13 mouse cellular contexts compared by ENCODE assay signal in genomic region chr19:44825216-44825768, GRCm38 (mm10).
DNase-seq lines count a peak whose midpoint lies in the region; ATAC-seq lines count a peak whose summit lies in the region.
"Had no signal": no experiment of that assay in that cellular context is flagged by ENCODE, and none has a peak within 500 bp of the region (broad histone marks: within the 10 kb centered on the region; RNA-seq: fewer than 3 reads in every experiment).

No protein-coding gene starts in this region.

- H3K4me3 ChIP-seq in heart, embryonic 14.5 days (ENCODE audit: control insufficient read depth in 1 of 2, insufficient read depth in 1 of 2, low read depth in 1 of 2, low read length in 2 of 2), result 0 out of 4 replicates have a peak overlapping the region, but pooled peaks of 1 of the 2 experiments have one; percentile 6
- no peak overlapping the region for H3K4me3 ChIP-seq in embryonic facial prominence, embryonic 11.5 days (ENCODE audit: low read depth, low read length)
- no peak overlapping the region for H3K4me3 ChIP-seq in forebrain, embryonic 16.5 days (replicated peaks; ENCODE audit: low read length)
- no peak overlapping the region for H3K4me3 ChIP-seq in midbrain, embryonic 16.5 days (ENCODE audit: low read depth, low read length)
- no peak overlapping the region for H3K4me3 ChIP-seq in intestine, embryonic 16.5 days (ENCODE audit: low read length)
- H3K4me3 ChIP-seq: myocyte had no signal

- DNase-seq in heart, adult 8-10 months (ENCODE audit: low spot score), result no peak
- peak; percentile 63 for DNase-seq in embryonic facial prominence, embryonic 11.5 days (ENCODE audit: low spot score)
- no peak for DNase-seq in urinary bladder, adult 2 months (ENCODE audit: low spot score)
- DNase-seq: adrenal gland, postnatal 14 days; cerebellum, adult 11 months; left cerebral cortex, postnatal 4 days; right cerebral cortex, adult 18-20 months; thymus, postnatal 14 days had no signal

- ATAC-seq in heart, embryonic 14.5 days (ENCODE audit: insufficient number of reproducible peaks, insufficient read depth, low FRiP score, low read depth), result no peak
- ATAC-seq in embryonic facial prominence, embryonic 11.5 days (replicated peaks; ENCODE audit: insufficient number of reproducible peaks, low FRiP score, low TSS enrichment, low read depth), result no peak
- no peak for ATAC-seq in forebrain, embryonic 16.5 days
- ATAC-seq in midbrain, embryonic 16.5 days, result peak; percentile 84
- ATAC-seq in intestine, embryonic 16.5 days, result no peak

- H3K27ac ChIP-seq in heart, embryonic 14.5 days (replicated peaks in 1 of 2; ENCODE audit: control insufficient read depth in 1 of 2, insufficient read depth in 1 of 2, low read depth in 2 of 2, low read length in 2 of 2), result no peak overlapping the region
- H3K27ac ChIP-seq in embryonic facial prominence, embryonic 11.5 days (replicated peaks; ENCODE audit: low read depth, low read length), result no peak overlapping the region
- no peak overlapping the region for H3K27ac ChIP-seq in forebrain, embryonic 16.5 days (ENCODE audit: low read length)
- H3K27ac ChIP-seq in midbrain, embryonic 16.5 days (ENCODE audit: low read length), result no peak overlapping the region; the same call in 1 of the 2 replicates
- no peak overlapping the region for H3K27ac ChIP-seq in intestine, embryonic 16.5 days (ENCODE audit: low read length)

- H3K9me3 ChIP-seq in heart, embryonic 14.5 days (ENCODE audit: control insufficient read depth, low read length), result no peaks in the 10 kb centered on the region
- H3K9me3 ChIP-seq in embryonic facial prominence, embryonic 11.5 days (replicated peaks; ENCODE audit: control insufficient read depth, low read length), result no peaks in the 10 kb centered on the region
- H3K9me3 ChIP-seq in forebrain, embryonic 16.5 days (ENCODE audit: control insufficient read depth, low read length), result no peaks in the 10 kb centered on the region
- no peaks in the 10 kb centered on the region for H3K9me3 ChIP-seq in midbrain, embryonic 16.5 days (replicated peaks; ENCODE audit: control insufficient read depth, low read length, poor library complexity, severe bottlenecking)
- no peaks in the 10 kb centered on the region for H3K9me3 ChIP-seq in intestine, embryonic 16.5 days (ENCODE audit: control insufficient read depth, low read length)

- no peak overlapping the region for H3K9ac ChIP-seq in heart, embryonic 14.5 days (ENCODE audit: low read length)
- H3K9ac ChIP-seq in embryonic facial prominence, embryonic 11.5 days (replicated peaks; ENCODE audit: low read length), result no peak overlapping the region; the same call in 1 of the 2 replicates
- H3K9ac ChIP-seq in forebrain, embryonic 16.5 days (replicated peaks; ENCODE audit: low read depth, low read length), result no peak overlapping the region
- no peak overlapping the region for H3K9ac ChIP-seq in midbrain, embryonic 16.5 days (ENCODE audit: low read depth, low read length)
- no peak overlapping the region for H3K9ac ChIP-seq in intestine, embryonic 16.5 days (ENCODE audit: low read depth, low read length)

- H3K4me1 ChIP-seq in heart, embryonic 14.5 days (ENCODE audit: control insufficient read depth in 2 of 2, insufficient read depth in 2 of 2, low read length in 2 of 2), result no peaks in the 10 kb centered on the region
- H3K4me1 ChIP-seq in embryonic facial prominence, embryonic 11.5 days (ENCODE audit: control insufficient read depth, insufficient read depth, low read length), result 0 out of 2 replicates have a peak, but pooled peaks cover 3% of the 10 kb centered on the region
- peaks cover 8% of the 10 kb centered on the region for H3K4me1 ChIP-seq in forebrain, embryonic 16.5 days (replicated peaks; ENCODE audit: control insufficient read depth, insufficient read depth, low read length)
- peaks cover 5% of the 10 kb centered on the region; the same call in 1 of the 2 replicates for H3K4me1 ChIP-seq in midbrain, embryonic 16.5 days (ENCODE audit: control insufficient read depth, insufficient read depth, low read length)
- no peaks in the 10 kb centered on the region for H3K4me1 ChIP-seq in intestine, embryonic 16.5 days (ENCODE audit: control insufficient read depth, insufficient read depth, low read length)

- peaks cover 54% of the 10 kb centered on the region for H3K27me3 ChIP-seq in heart, embryonic 14.5 days (ENCODE audit: control insufficient read depth, insufficient read depth, low read length)
- H3K27me3 ChIP-seq in embryonic facial prominence, embryonic 11.5 days (ENCODE audit: control insufficient read depth, insufficient read depth, low read length), result no peaks in the 10 kb centered on the region
- H3K27me3 ChIP-seq in forebrain, embryonic 16.5 days (replicated peaks; ENCODE audit: control insufficient read depth, insufficient read depth, low read length), result 0 out of 2 replicates have a peak, but pooled peaks cover 4% of the 10 kb centered on the region
- peaks cover 4% of the 10 kb centered on the region; the same call in 1 of the 2 replicates for H3K27me3 ChIP-seq in midbrain, embryonic 16.5 days (ENCODE audit: control insufficient read depth, insufficient read depth, low read depth, low read length)
- H3K27me3 ChIP-seq in intestine, embryonic 16.5 days (replicated peaks; ENCODE audit: control insufficient read depth, insufficient read depth, low read length), result peaks cover 3% of the 10 kb centered on the region; the same call in 1 of the 2 replicates

- WGBS in heart, embryonic 14.5 days, result 12% methylated on average over 11 of the region's 11 CpGs
- WGBS in embryonic facial prominence, embryonic 11.5 days, result 9% methylated on average over 11 of the region's 11 CpGs
- 9% methylated on average over 11 of the region's 11 CpGs for WGBS in forebrain, embryonic 16.5 days
- WGBS in midbrain, embryonic 16.5 days, result 5% methylated on average over 11 of the region's 11 CpGs
- 23% methylated on average over 11 of the region's 11 CpGs for WGBS in intestine, embryonic 16.5 days

- H3K36me3 ChIP-seq in heart, embryonic 14.5 days (ENCODE audit: control insufficient read depth, insufficient read depth, low read length), result no peaks in the 10 kb centered on the region
- no peaks in the 10 kb centered on the region for H3K36me3 ChIP-seq in embryonic facial prominence, embryonic 11.5 days (replicated peaks; ENCODE audit: control insufficient read depth, insufficient read depth, low read depth, low read length)
- no peaks in the 10 kb centered on the region for H3K36me3 ChIP-seq in forebrain, embryonic 16.5 days (ENCODE audit: control insufficient read depth, insufficient read depth)
- no peaks in the 10 kb centered on the region for H3K36me3 ChIP-seq in midbrain, embryonic 16.5 days (ENCODE audit: control insufficient read depth, insufficient read depth, low read length)
- H3K36me3 ChIP-seq in intestine, embryonic 16.5 days (ENCODE audit: control insufficient read depth, insufficient read depth, low read length), result no peaks in the 10 kb centered on the region

- peak overlapping the region; percentile 23 for H3K4me2 ChIP-seq in heart, embryonic 14.5 days (ENCODE audit: low read length)
- H3K4me2 ChIP-seq in embryonic facial prominence, embryonic 11.5 days (ENCODE audit: low read depth, low read length), result peak overlapping the region; percentile 7
- peak overlapping the region; percentile 5; the same call in 1 of the 2 replicates for H3K4me2 ChIP-seq in forebrain, embryonic 16.5 days (ENCODE audit: low read length)
- no peak overlapping the region for H3K4me2 ChIP-seq in midbrain, embryonic 16.5 days (ENCODE audit: low read length)
- no peak overlapping the region for H3K4me2 ChIP-seq in intestine, embryonic 16.5 days (ENCODE audit: low read depth, low read length)

Comparison
In these comparisons a context has a peak if more than half of its experiments do, and no peak if none do; other contexts are left out.
1. H3K4me2 ChIP-seq: peak in heart, embryonic 14.5 days (single experiment), embryonic facial prominence, embryonic 11.5 days (single experiment) and forebrain, embryonic 16.5 days (single experiment); none in midbrain, embryonic 16.5 days (single experiment) and intestine, embryonic 16.5 days (single experiment).